ENCODE assay signal across 1 mouse cellular context in the genomic region with DNA sequence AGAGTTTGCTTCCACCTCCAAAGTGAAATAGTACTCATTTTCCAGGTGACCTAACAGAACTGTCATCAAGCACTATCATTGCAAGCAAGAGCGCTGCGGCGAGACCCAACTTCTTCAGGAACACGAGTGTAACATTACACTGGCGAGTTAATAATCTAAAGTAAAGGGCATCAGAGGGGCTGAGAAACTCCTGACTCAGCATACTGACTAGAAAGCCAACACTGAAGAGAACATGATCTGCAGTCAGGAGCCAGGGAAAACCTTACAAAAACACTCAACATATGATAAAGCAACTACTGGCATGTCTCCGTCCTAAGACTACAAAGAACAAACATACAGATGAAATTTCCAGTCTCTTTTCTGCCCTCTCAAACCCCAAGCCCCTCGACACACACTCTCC.
TF ChIP-seq lines count a peak whose summit lies in the region.

No protein-coding gene starts in this region.

TF ChIP-seq in MEL, 35 proteins besides CTCF, POLR2A, EP300 and RAD21 (continued from another document):
- TF ChIP-seq MXI1 (IDR thresholded peaks at IDR 0.05; ENCODE audit: low read depth, low read length) (0 out of 2 replicates have a peak, but pooled peaks have one; percentile 5), TCF12 (IDR thresholded peaks at IDR 0.05; ENCODE audit: low read depth, low read length) (no peak), ELF1 (IDR thresholded peaks at IDR 0.05; ENCODE audit: low read depth, low read length) (no peak), SMC3 (IDR thresholded peaks at IDR 0.05; ENCODE audit: low read depth, low read length) (no peak), POLR2AphosphoS5 (IDR thresholded peaks at IDR 0.05; ENCODE audit: borderline replicate concordance, low read depth, low read length) (no peak), ZKSCAN1 (IDR thresholded peaks at IDR 0.05; ENCODE audit: low read depth, low read length) (no peak)
TF ChIP-seq in MEL: peak in this region for 2.
